In the genomic region with DNA sequence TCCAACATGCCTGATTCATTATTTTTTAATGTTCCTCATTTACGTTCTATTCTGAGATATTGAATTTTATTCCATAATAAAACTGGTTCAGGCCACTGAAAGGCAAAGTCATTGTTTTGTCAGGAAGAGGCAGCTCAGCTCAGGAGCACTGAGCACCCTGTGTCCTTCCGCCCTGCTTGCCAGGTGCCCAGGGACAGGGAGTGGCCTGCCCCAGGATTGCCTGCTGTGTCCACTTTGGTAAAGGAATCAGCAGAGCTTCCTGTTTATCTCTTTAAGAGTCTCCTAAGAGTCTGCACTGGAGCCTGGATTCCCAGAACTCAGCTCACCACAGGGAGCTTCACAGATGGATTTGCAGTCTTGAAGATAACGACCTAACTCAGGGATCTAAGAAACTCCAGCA, we compare ENCODE assay signal across 16 mouse cellular contexts. TPM values are rescaled to one million over a fixed set of nuclear protein-coding genes. Genes with fewer than 3 reads are reported as not detected.
DNase-seq lines count a peak whose midpoint lies in the region; ATAC-seq and TF ChIP-seq lines count a peak whose summit lies in the region.
"Had no signal": no experiment of that assay in that cellular context is flagged by ENCODE, and none has a peak within 500 bp of the region (broad histone marks: within the 10 kb centered on the region; RNA-seq: fewer than 3 reads in every experiment).

No protein-coding gene starts in this region.

- no peak for TF ChIP-seq POLR2A in kidney, adult 2 months (IDR thresholded peaks at IDR 0.05; ENCODE audit: low read depth, low read length)

- intact Hi-C loops in left cerebral cortex, postnatal 14 days (cut with DNase I), result no loop called here

- no peaks in the 10 kb centered on the region for H3K9me3 ChIP-seq in kidney, embryonic 16.5 days (ENCODE audit: low read length)
- H3K9me3 ChIP-seq in megakaryocyte, embryonic 14.5 days, result no peaks in the 10 kb centered on the region
- H3K9me3 ChIP-seq: embryonic facial prominence, embryonic 13.5 days; hindbrain, embryonic 10.5 days; liver, embryonic 12.5 days; lung, embryonic 15.5 days; neural tube, embryonic 13.5 days had no signal

- H3K4me1 ChIP-seq in kidney, adult 2 months (ENCODE audit: control insufficient read depth, insufficient read depth, low read length), result no peaks in the 10 kb centered on the region
- H3K4me1 ChIP-seq in kidney, embryonic 16.5 days (ENCODE audit: insufficient read depth, low read length), result no peaks in the 10 kb centered on the region
- H3K4me1 ChIP-seq in megakaryocyte, embryonic 14.5 days, result peaks cover 28% of the 10 kb centered on the region
- H3K4me1 ChIP-seq: embryonic facial prominence, embryonic 13.5 days; hindbrain, embryonic 10.5 days; liver, embryonic 12.5 days; lung, embryonic 15.5 days; neural tube, embryonic 13.5 days had no signal

- no peak overlapping the region for H3K4me3 ChIP-seq in kidney, adult 2 months (ENCODE audit: insufficient read depth, low read depth, low read length)
- no peak overlapping the region for H3K4me3 ChIP-seq in kidney, embryonic 16.5 days (ENCODE audit: low read length)
- H3K4me3 ChIP-seq in megakaryocyte, embryonic 14.5 days (replicated peaks), result peak overlapping the region; percentile 67
- H3K4me3 ChIP-seq: embryonic facial prominence, embryonic 13.5 days; hindbrain, embryonic 10.5 days; left cerebral cortex, adult 2 months; liver, embryonic 12.5 days; lung, embryonic 15.5 days; neural tube, embryonic 13.5 days had no signal

- no peak for ATAC-seq in kidney, embryonic 16.5 days (ENCODE audit: low FRiP score, low TSS enrichment)
- no peak for ATAC-seq in megakaryocyte, adult 5-6 weeks (ENCODE audit: poor library complexity, severe bottlenecking)
- ATAC-seq: forebrain, embryonic 16.5 days; liver, embryonic 12.5 days had no signal

- H3K9ac ChIP-seq in kidney, embryonic 16.5 days (replicated peaks; ENCODE audit: low read length), result no peak overlapping the region
- H3K9ac ChIP-seq: embryonic facial prominence, embryonic 13.5 days; liver, embryonic 12.5 days; lung, embryonic 15.5 days; neural tube, embryonic 13.5 days had no signal

- H3K27me3 ChIP-seq in kidney, adult 2 months (replicated peaks; ENCODE audit: control insufficient read depth, insufficient read depth, low read length), result no peaks in the 10 kb centered on the region
- no peaks in the 10 kb centered on the region for H3K27me3 ChIP-seq in kidney, embryonic 16.5 days (ENCODE audit: insufficient read depth, low read length)
- H3K27me3 ChIP-seq in megakaryocyte, embryonic 14.5 days (replicated peaks), result peaks cover 8% of the 10 kb centered on the region
- H3K27me3 ChIP-seq: embryonic facial prominence, embryonic 13.5 days; liver, embryonic 12.5 days; lung, embryonic 15.5 days; neural tube, embryonic 13.5 days had no signal

- 49% methylated on average over 3 of the region's 3 CpGs for WGBS in kidney, adult 2 months
- 51% methylated on average over 3 of the region's 3 CpGs for WGBS in kidney, embryonic 16.5 days

- no peaks in the 10 kb centered on the region for H3K36me3 ChIP-seq in kidney, adult 2 months (ENCODE audit: control insufficient read depth, insufficient read depth, low read length)
- no peaks in the 10 kb centered on the region for H3K36me3 ChIP-seq in kidney, embryonic 16.5 days (ENCODE audit: insufficient read depth, low read length)
- no peaks in the 10 kb centered on the region for H3K36me3 ChIP-seq in megakaryocyte, embryonic 14.5 days (replicated peaks; ENCODE audit: low read length)
- H3K36me3 ChIP-seq: embryonic facial prominence, embryonic 13.5 days; hindbrain, embryonic 10.5 days; liver, embryonic 12.5 days; lung, embryonic 15.5 days; neural tube, embryonic 13.5 days had no signal

- no peak for TF ChIP-seq CTCF in kidney, adult 2 months (conservative IDR thresholded peaks at IDR 0.05; ENCODE audit: insufficient read depth, insufficient read length, low read depth, low read length)

- H3K4me2 ChIP-seq in kidney, embryonic 16.5 days (replicated peaks; ENCODE audit: low read depth, low read length), result no peak overlapping the region
- H3K4me2 ChIP-seq: embryonic facial prominence, embryonic 13.5 days; liver, embryonic 12.5 days; lung, embryonic 15.5 days; midbrain, embryonic 11.5 days; neural tube, embryonic 13.5 days had no signal

- H3K27ac ChIP-seq in kidney, adult 2 months (ENCODE audit: insufficient read depth, low read depth, low read length), result peak overlapping the region; percentile 25; the same call in 1 of the 2 replicates
- H3K27ac ChIP-seq in kidney, embryonic 16.5 days (ENCODE audit: low read length), result no peak overlapping the region
- H3K27ac ChIP-seq: embryonic facial prominence, embryonic 13.5 days; hindbrain, embryonic 10.5 days; left cerebral cortex, adult 2 months; liver, embryonic 12.5 days; lung, embryonic 15.5 days; neural tube, embryonic 13.5 days had no signal

- DNase-seq in adrenal gland, postnatal 36 days, result peak; percentile 6 to 20
- no peak for DNase-seq in adrenal gland, postnatal 10 days
- DNase-seq in kidney, adult 2 months, result peak; percentile 60
- DNase-seq in left cerebral cortex, postnatal 14 days (ENCODE audit: low spot score in 2 of 2), result no peak
- DNase-seq: cerebellum, adult 9-11 months had no signal

RNA-seq across cellular contexts. Expression of a gene that starts 38.8 kb away (rescaled TPM):
- total RNA-seq in adrenal gland, postnatal 36 days (2021), result 10 to 100 TPM; 38.9 to 47.6 TPM
- 10 to 100 TPM; 34.7 to 51.6 TPM for total RNA-seq in adrenal gland, postnatal 10 days (2021)
- polyA plus RNA-seq in kidney, adult 2 months (2012; rRNA removed), result 12.0 TPM in 2 replicates
- polyA plus RNA-seq in kidney, embryonic 16.5 days (2015; fragmentation: Nextera tagmentation; extraction: Ambion mirVana), result 18.5 and 21.1 TPM in 2 replicates
- polyA plus RNA-seq in megakaryocyte, embryonic 14.5 days (2012; ENCODE audit: insufficient read depth, low replicate concordance), result 1.4 and 3.2 TPM in 2 replicates
- 38.5 and 42.3 TPM in 2 replicates for total RNA-seq in megakaryocyte, adult 5-6 weeks (2015)
- 71.7 and 82.0 TPM in 2 replicates for total RNA-seq in megakaryocyte, adult 5-6 weeks (2017)
- total RNA-seq in left cerebral cortex, postnatal 14 days (2021), result 100 to 1,000 TPM; 116 to 127 TPM

Comparison
In these comparisons a context has a peak if more than half of its experiments do, and no peak if none do; other contexts are left out.
1. DNase-seq: peak in adrenal gland, postnatal 36 days (2 of 2) and kidney, adult 2 months (single experiment); none in adrenal gland, postnatal 10 days (single experiment) and left cerebral cortex, postnatal 14 days (0 of 2).